Mouse (Mus musculus) v-Abl transformed pro-B cells (cell line): ENCODE data around the gene Tctex1d4.

ENCODE experiments used
- in situ Hi-C, 2 experiments: fragments of 400-800 bp; cut with MboI; formaldehyde crosslinking; loops; one replicate each; pipeline ENCODE4 v1.15.1; 2025; ENCODE audit not compliant: unreplicated experiment in 2 of 2

The Tctex1d4 gene

GRCm38 (mm10) chr4:117117931-117118330 is 8.7 kb upstream of the Tctex1d4 start:
- in situ Hi-C loops, result no loop called here

DNA sequence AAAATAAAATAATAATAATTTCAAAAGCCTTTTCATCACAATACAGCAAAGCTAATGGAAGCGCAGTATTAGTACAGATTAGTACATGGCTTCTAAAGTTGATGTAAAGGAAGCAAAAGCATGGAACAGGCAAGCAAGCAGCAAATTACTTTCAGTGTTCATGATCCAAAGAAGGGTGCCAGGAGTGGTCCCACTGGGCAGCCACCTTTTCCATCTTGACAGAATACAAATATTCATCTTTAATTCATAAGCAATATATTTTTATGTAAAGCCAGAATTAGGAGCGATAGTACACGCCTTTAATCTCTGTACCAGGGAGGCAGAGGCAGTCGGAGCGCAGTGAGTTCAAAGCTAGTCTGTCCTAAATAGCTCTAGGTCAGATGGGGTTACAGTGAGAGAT is 7.0 kb upstream of the Tctex1d4 start:
- in situ Hi-C loops, result no loop called here

GRCm38 (mm10) chr4:117120052-117120444 is 6.5 kb upstream of the Tctex1d4 start:
- in situ Hi-C loops, result no loop called here

GRCm38 (mm10) chr4:117120445-117121414 is 5.9 kb upstream of the Tctex1d4 start:
- in situ Hi-C loops, result no loop called here

GRCm38 (mm10) chr4:117122209-117122608 is 4.4 kb upstream of the Tctex1d4 start:
- in situ Hi-C loops, result no loop called here

- in situ Hi-C loops, result no loop called here
These were observed 2.9 kb upstream of the Tctex1d4 start for GRCm38 (mm10) chr4:117123546-117124217.

DNA sequence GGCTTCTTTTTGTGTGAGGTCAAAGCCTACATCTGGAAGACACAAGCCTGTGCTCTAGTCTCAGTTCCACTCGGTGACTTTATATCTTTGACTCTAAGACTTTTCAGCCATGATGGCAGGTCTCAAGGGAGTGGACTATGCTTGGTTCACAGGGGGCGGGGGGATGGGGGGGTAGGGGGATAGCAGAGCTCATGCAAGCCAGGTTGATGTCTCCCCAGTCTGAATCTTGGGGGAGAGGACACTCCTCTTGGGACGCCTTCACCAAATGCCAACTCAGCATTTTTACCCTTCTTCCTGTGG is 2.4 kb upstream of the Tctex1d4 start:
- in situ Hi-C loops, result no loop called here

DNA sequence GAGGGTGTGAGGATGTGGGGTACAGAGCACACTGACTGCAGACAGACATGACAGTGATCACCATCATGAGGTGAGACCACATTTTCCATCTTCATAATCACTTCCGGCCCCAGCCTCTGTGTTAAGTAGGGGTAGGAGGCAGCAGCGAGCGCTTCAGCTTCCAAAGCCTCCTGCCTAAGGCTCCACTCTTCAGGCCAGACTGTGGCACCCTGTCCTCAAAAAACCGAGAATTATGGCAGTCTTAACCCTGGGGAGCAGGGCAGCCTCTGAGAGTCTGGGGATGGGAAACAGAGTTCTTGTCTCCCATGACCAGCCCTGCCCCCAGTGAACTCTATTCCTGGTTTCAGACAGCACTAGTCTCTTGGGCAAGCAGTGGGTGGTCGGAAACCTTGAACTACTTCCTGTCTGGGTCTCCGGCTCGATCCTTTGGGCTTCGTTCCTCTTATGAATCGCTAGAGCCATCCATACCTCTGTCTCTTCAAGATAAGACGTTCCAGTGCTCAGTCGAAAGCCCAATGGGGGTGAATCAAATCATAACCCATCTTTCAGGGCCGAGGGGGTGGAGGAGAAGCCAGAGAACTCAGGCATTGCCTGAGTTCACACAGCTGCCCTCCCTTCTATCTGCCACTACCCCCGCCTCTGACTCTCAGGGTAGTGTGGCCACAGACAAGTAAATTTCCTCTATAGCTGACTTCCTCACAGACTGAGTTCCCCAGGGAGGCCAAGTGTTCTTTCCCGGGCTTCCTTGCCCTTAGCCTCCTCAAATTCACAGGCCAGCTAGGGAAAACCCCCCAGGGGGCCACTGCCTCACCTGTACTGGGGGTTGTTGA is 1.9 kb upstream of the Tctex1d4 start:
- in situ Hi-C loops, result loop anchor here in 1 of 2 experiments (25.0 kb wide), 2 partner anchors 412 to 987 kb away; partner anchors contain the start of genes Ccdc163, Mmachc and Tesk2

DNA sequence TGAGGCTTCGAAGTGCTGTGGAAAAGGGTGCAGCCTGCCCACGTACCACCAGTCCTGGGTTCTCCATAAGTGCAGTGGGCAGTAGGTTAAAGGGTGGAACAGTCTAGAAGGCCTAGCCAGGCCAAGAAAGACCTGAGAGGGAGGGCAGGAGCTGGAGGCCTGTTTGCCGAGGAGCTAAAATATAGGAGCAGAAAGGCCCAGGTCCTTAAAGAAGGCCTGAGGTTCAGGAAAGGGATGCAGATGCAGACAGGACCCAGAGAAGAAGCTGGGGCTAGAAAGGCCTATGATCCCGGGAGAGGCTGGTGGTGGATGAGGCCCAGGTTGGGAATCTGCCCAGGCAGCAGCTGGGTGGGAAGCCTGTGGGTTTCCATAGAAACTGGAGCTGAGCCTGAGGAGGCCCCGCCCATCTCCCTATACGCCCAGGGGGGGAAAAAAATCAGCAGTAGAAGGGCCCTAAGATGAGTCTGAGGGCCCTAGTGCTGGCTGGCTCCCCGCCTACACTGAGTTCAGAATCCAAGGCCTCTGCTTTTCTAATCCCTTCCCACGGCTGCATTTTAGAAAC is 1.2 kb upstream of the Tctex1d4 start, which contains the start of gene Btbd19:
TSS of gene Btbd19 (minus strand) at position 378 of the 562 bp plus-strand sequence.
- in situ Hi-C loops, result loop anchor here in 1 of 2 experiments (25.0 kb wide), 2 partner anchors 413 to 988 kb away; partner anchors contain the start of genes Ccdc163, Mmachc and Tesk2

- in situ Hi-C loops, result loop anchor here in 1 of 2 experiments (25.0 kb wide), 2 partner anchors 414 to 989 kb away; partner anchors contain the start of genes Ccdc163, Mmachc and Tesk2
These were observed 502 bp upstream of the Tctex1d4 start for GRCm38 (mm10) chr4:117125910-117126674.

GRCm38 (mm10) chr4:117127991-117128686 is 1.5 kb downstream of the Tctex1d4 start:
- in situ Hi-C loops, result loop anchor here in 1 of 2 experiments (25.0 kb wide), 2 partner anchors 416 to 991 kb away; partner anchors contain the start of genes Ccdc163, Mmachc and Tesk2

DNA sequence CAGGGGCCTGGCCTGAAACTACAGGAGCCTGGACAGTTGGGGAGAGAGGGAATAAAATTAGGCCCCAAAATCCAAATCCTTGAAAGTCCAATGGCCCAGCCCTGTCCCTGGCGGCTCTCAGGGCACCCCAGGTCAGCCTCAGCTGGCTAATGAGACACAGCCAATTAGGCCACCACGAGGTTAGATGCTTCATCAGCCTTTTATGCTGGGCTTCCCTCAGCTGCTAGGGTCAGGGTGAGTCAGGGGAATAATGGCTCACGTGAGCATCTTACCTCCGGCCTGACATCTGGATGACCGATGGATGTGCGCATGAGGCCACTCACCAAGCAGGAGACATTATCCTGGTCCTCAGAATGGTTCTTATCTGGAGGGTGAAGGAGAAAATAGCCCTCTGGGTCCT is 4.2 kb downstream of the Tctex1d4 start:
- in situ Hi-C loops, result loop anchor here (10.0 to 25.0 kb wide), 3 partner anchors 418 to 993 kb away; partner anchors contain the start of genes Ccdc163 (in 1 of the 2), Mmachc (in 1 of the 2) and Tesk2 (in 1 of the 2)

GRCm38 (mm10) chr4:117131198-117131597 is 4.6 kb downstream of the Tctex1d4 start:
- in situ Hi-C loops, result loop anchor here (10.0 to 25.0 kb wide), 3 partner anchors 419 to 994 kb away; partner anchors contain the start of genes Ccdc163 (in 1 of the 2), Mmachc (in 1 of the 2) and Tesk2 (in 1 of the 2)

- in situ Hi-C loops, result loop anchor here (10.0 to 25.0 kb wide), 3 partner anchors 420 to 995 kb away; partner anchors contain the start of genes Ccdc163 (in 1 of the 2), Mmachc (in 1 of the 2) and Tesk2 (in 1 of the 2)
These were observed 5.5 kb downstream of the Tctex1d4 start for GRCm38 (mm10) chr4:117131890-117132793.

DNA sequence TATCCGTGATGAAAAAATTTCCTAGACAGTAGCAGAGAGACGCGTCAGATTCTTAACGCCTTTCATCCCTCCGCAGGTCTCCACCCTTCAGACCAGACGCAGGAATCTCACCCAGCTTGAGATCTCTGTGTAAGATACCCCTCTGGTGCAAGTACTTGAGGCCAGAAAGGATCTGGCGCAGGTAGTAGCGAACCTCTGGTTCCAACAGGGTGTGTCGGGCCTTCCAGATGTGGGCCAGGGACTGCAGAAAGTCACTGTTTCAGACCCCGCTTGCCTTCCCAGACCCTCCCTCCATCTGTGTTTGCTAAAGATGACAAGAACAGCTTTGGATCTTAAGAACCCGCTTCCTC is 6.2 kb downstream of the Tctex1d4 start:
- in situ Hi-C loops, result loop anchor here (10.0 to 25.0 kb wide), 3 partner anchors 420 to 995 kb away; partner anchors contain the start of genes Ccdc163 (in 1 of the 2), Mmachc (in 1 of the 2) and Tesk2 (in 1 of the 2)

DNA sequence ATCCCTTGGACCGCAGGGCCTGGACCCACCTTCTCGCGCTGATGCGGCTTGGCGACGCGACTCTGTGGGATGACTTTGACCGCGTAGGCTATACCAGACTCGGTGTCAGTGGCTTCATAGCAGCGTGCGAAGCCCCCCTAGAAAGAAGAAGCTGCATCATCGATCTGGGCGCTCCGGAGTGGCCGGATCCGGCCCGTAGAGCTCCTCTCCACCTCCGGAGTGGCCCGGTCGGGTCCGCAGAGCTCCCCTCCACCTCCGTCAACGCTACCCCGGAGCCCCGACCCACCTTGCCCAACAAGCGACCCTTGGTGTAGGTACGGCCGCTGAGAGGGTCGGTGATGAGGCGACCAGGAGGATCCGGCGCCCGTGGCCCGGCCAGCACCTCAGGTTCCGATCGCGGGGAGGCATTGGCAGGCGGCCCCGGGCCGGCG is 6.8 kb downstream of the Tctex1d4 start:
- in situ Hi-C loops, result loop anchor here (10.0 to 25.0 kb wide), 3 partner anchors 421 to 996 kb away; partner anchors contain the start of genes Ccdc163 (in 1 of the 2), Mmachc (in 1 of the 2) and Tesk2 (in 1 of the 2)
